Mouse (Mus musculus): ENCODE data around the gene Flt1.

- no peak for TF ChIP-seq POLR2A (IDR thresholded peaks at IDR 0.05; ENCODE audit: borderline replicate concordance, low read depth, low read length)
- TF ChIP-seq CTCF (IDR thresholded peaks at IDR 0.05; ENCODE audit: low read depth, low read length): no peak
Measured at GRCm38 (mm10) chr5:147601460-147602360, 124.1 kb downstream of the Flt1 start.
